14 mouse cellular contexts compared by ENCODE assay signal in genomic region chr11:47154837-47155430, GRCm38 (mm10).
DNase-seq lines count a peak whose midpoint lies in the region; ATAC-seq and TF ChIP-seq lines count a peak whose summit lies in the region.
"Had no signal": no experiment of that assay in that cellular context is flagged by ENCODE, and none has a peak within 500 bp of the region (broad histone marks: within the 10 kb centered on the region; RNA-seq: fewer than 3 reads in every experiment).

No protein-coding gene starts in this region.

- no peaks in the 10 kb centered on the region for H3K36me3 ChIP-seq in kidney, postnatal 0 days (ENCODE audit: insufficient read depth, low read length)
- no peaks in the 10 kb centered on the region for H3K36me3 ChIP-seq in stomach, embryonic 15.5 days
- no peaks in the 10 kb centered on the region for H3K36me3 ChIP-seq in stomach, postnatal 0 days (ENCODE audit: control insufficient read depth, insufficient read depth, low read length)
- H3K36me3 ChIP-seq in lung, embryonic 15.5 days = no peaks in the 10 kb centered on the region
- H3K36me3 ChIP-seq in hindbrain, embryonic 10.5 days = no peaks in the 10 kb centered on the region
- H3K36me3 ChIP-seq: forebrain, embryonic 12.5 days had no signal

- no peak overlapping the region for H3K4me3 ChIP-seq in kidney, postnatal 0 days (replicated peaks; ENCODE audit: low read depth, low read length)
- H3K4me3 ChIP-seq in stomach, embryonic 15.5 days (replicated peaks) = no peak overlapping the region
- no peak overlapping the region for H3K4me3 ChIP-seq in stomach, postnatal 0 days (ENCODE audit: low read depth, low read length)
- H3K4me3 ChIP-seq in lung, embryonic 15.5 days = no peak overlapping the region
- H3K4me3 ChIP-seq in hindbrain, embryonic 10.5 days = no peak overlapping the region
- H3K4me3 ChIP-seq: forebrain, embryonic 12.5 days had no signal

- no peak overlapping the region for H3K27ac ChIP-seq in kidney, postnatal 0 days
- peak overlapping the region; percentile 18; the same call in 1 of the 2 replicates for H3K27ac ChIP-seq in stomach, embryonic 15.5 days
- no peak overlapping the region for H3K27ac ChIP-seq in stomach, postnatal 0 days (replicated peaks)
- peak overlapping the region; percentile 71 for H3K27ac ChIP-seq in lung, embryonic 15.5 days
- H3K27ac ChIP-seq in hindbrain, embryonic 10.5 days = no peak overlapping the region
- H3K27ac ChIP-seq: forebrain, embryonic 12.5 days had no signal

- no peaks in the 10 kb centered on the region for H3K4me1 ChIP-seq in kidney, postnatal 0 days (replicated peaks; ENCODE audit: insufficient read depth, low read length)
- H3K4me1 ChIP-seq in stomach, embryonic 15.5 days = no peaks in the 10 kb centered on the region
- H3K4me1 ChIP-seq in stomach, postnatal 0 days (replicated peaks; ENCODE audit: control insufficient read depth, insufficient read depth) = no peaks in the 10 kb centered on the region
- peaks cover 15% of the 10 kb centered on the region for H3K4me1 ChIP-seq in lung, embryonic 15.5 days
- no peaks in the 10 kb centered on the region; the same call in 1 of the 2 replicates for H3K4me1 ChIP-seq in hindbrain, embryonic 10.5 days (replicated peaks)
- H3K4me1 ChIP-seq: forebrain, embryonic 12.5 days had no signal

- no peak for TF ChIP-seq EP300 in stomach, postnatal 0 days (optimal IDR thresholded peaks at IDR 0.05)

- H3K27me3 ChIP-seq in kidney, postnatal 0 days (ENCODE audit: insufficient read depth, low read length) = no peaks in the 10 kb centered on the region
- no peaks in the 10 kb centered on the region for H3K27me3 ChIP-seq in stomach, embryonic 15.5 days (replicated peaks)
- H3K27me3 ChIP-seq in stomach, postnatal 0 days (ENCODE audit: control insufficient read depth, insufficient read depth, low read length) = no peaks in the 10 kb centered on the region
- H3K27me3 ChIP-seq in lung, embryonic 15.5 days = no peaks in the 10 kb centered on the region
- no peaks in the 10 kb centered on the region for H3K27me3 ChIP-seq in hindbrain, embryonic 10.5 days (ENCODE audit: insufficient read depth, poor library complexity, severe bottlenecking)
- H3K27me3 ChIP-seq: forebrain, embryonic 12.5 days had no signal

- H3K9ac ChIP-seq in kidney, postnatal 0 days (ENCODE audit: low read depth, low read length) = no peak overlapping the region
- no peak overlapping the region for H3K9ac ChIP-seq in stomach, embryonic 15.5 days
- no peak overlapping the region for H3K9ac ChIP-seq in stomach, postnatal 0 days (ENCODE audit: low read length)
- H3K9ac ChIP-seq in lung, embryonic 15.5 days = no peak overlapping the region
- H3K9ac ChIP-seq: forebrain, embryonic 12.5 days had no signal

- 83% methylated on average over 5 of the region's 5 CpGs for WGBS in kidney, postnatal 0 days
- 51% methylated on average over 5 of the region's 5 CpGs for WGBS in stomach, embryonic 15.5 days
- 52% methylated on average over 5 of the region's 5 CpGs for WGBS in stomach, postnatal 0 days
- 30% methylated on average over 5 of the region's 5 CpGs for WGBS in lung, embryonic 15.5 days
- 91% methylated on average over 5 of the region's 5 CpGs for WGBS in hindbrain, embryonic 10.5 days

- DNase-seq in kidney, postnatal 0 days (ENCODE audit: low spot score) = peak; percentile 21
- DNase-seq in kidney, adult 8-10 months = no peak
- DNase-seq in stomach, postnatal 0 days (ENCODE audit: low spot score) = no peak
- no peak for DNase-seq in cerebellum, adult 9-10 months
- DNase-seq in hindbrain, embryonic 10.5 days (ENCODE audit: low spot score) = no peak
- DNase-seq: cerebellum, postnatal 10 days; gastrocnemius, postnatal 25 days; layer of hippocampus, postnatal 36 days; midbrain, embryonic 14.5 days had no signal

- no peak for ATAC-seq in kidney, postnatal 0 days (replicated peaks; ENCODE audit: low FRiP score, low read depth)
- no peak for ATAC-seq in stomach, embryonic 15.5 days (ENCODE audit: insufficient read depth, low FRiP score, low read depth)
- ATAC-seq in stomach, postnatal 0 days (ENCODE audit: low FRiP score, low TSS enrichment) = no peak
- 0 out of 2 replicates have a peak, but pooled peaks have one; percentile 13 for ATAC-seq in lung, embryonic 15.5 days (ENCODE audit: borderline replicate concordance, extremely low read depth, low FRiP score, low TSS enrichment)
- ATAC-seq: hindbrain, embryonic 16.5 days had no signal

- H3K4me2 ChIP-seq in kidney, postnatal 0 days (ENCODE audit: low read length) = no peak overlapping the region
- H3K4me2 ChIP-seq in stomach, embryonic 15.5 days = peak overlapping the region; percentile 6; the same call in 1 of the 2 replicates
- H3K4me2 ChIP-seq in stomach, postnatal 0 days (replicated peaks; ENCODE audit: low read depth) = no peak overlapping the region
- no peak overlapping the region for H3K4me2 ChIP-seq in lung, embryonic 15.5 days
- H3K4me2 ChIP-seq: forebrain, embryonic 12.5 days; liver, embryonic 11.5 days had no signal

- no peaks in the 10 kb centered on the region for H3K9me3 ChIP-seq in kidney, postnatal 0 days (replicated peaks; ENCODE audit: low read length)
- no peaks in the 10 kb centered on the region for H3K9me3 ChIP-seq in stomach, embryonic 15.5 days
- no peaks in the 10 kb centered on the region for H3K9me3 ChIP-seq in stomach, postnatal 0 days (ENCODE audit: control insufficient read depth, low read length)
- no peaks in the 10 kb centered on the region for H3K9me3 ChIP-seq in lung, embryonic 15.5 days
- no peaks in the 10 kb centered on the region for H3K9me3 ChIP-seq in hindbrain, embryonic 10.5 days
- H3K9me3 ChIP-seq: forebrain, embryonic 12.5 days had no signal

- TF ChIP-seq CTCF in kidney, postnatal 0 days (IDR thresholded peaks at IDR 0.05; ENCODE audit: low read depth) = no peak
- no peak for TF ChIP-seq CTCF in stomach, postnatal 0 days (IDR thresholded peaks at IDR 0.05; ENCODE audit: low read depth)

Comparison
In these comparisons a context has a peak if more than half of its experiments do, and no peak if none do; other contexts are left out.
1. H3K27ac ChIP-seq: peak in stomach, embryonic 15.5 days (single experiment) and lung, embryonic 15.5 days (single experiment); none in kidney, postnatal 0 days (single experiment), stomach, postnatal 0 days (single experiment) and hindbrain, embryonic 10.5 days (single experiment).